Mouse (Mus musculus): ENCODE data around the gene Mmp27.

- TF ChIP-seq POLR2A (IDR thresholded peaks at IDR 0.05; ENCODE audit: insufficient read depth, low read length) (no peak), CTCF (IDR thresholded peaks at IDR 0.05; ENCODE audit: low read depth, low read length) (no peak)
Measured at GRCm38 (mm10) chr9:7570485-7570884, 711 bp upstream of the Mmp27 start.

Data from ES-Bruce4 (cell line).